Comparison of ENCODE assay signal across 8 mouse cellular contexts in genomic region chr9:115390880-115391281, GRCm38 (mm10).
DNase-seq lines count a peak whose midpoint lies in the region; ATAC-seq lines count a peak whose summit lies in the region.

No protein-coding gene starts in this region.

- peak overlapping the region; percentile 57 for H3K27ac ChIP-seq in midbrain, embryonic 10.5 days (replicated peaks)
- no peak overlapping the region for H3K27ac ChIP-seq in midbrain, embryonic 16.5 days (ENCODE audit: low read length)
- no peak overlapping the region for H3K27ac ChIP-seq in liver, embryonic 11.5 days (ENCODE audit: low read depth, low read length)

- no peak overlapping the region for H3K4me3 ChIP-seq in midbrain, embryonic 10.5 days
- no peak overlapping the region for H3K4me3 ChIP-seq in midbrain, embryonic 16.5 days (ENCODE audit: low read depth, low read length)
- H3K4me3 ChIP-seq in liver, embryonic 11.5 days (ENCODE audit: low read depth, low read length), result no peak overlapping the region

- no peaks in the 10 kb centered on the region for H3K27me3 ChIP-seq in midbrain, embryonic 10.5 days (ENCODE audit: low read depth, poor library complexity, severe bottlenecking)
- H3K27me3 ChIP-seq in midbrain, embryonic 16.5 days (ENCODE audit: control insufficient read depth, insufficient read depth, low read depth, low read length), result no peaks in the 10 kb centered on the region
- H3K27me3 ChIP-seq in liver, embryonic 11.5 days (replicated peaks; ENCODE audit: control insufficient read depth, insufficient read depth, low read length), result no peaks in the 10 kb centered on the region

- DNase-seq in midbrain, embryonic 10.5 days (ENCODE audit: low spot score), result peak; percentile 19
- DNase-seq in embryo, embryonic 10 days (ENCODE audit: low spot score), result peak; percentile 39
- DNase-seq in kidney, adult 11 months, result peak; percentile 59
- peak; percentile 39 for DNase-seq in liver, embryonic 11.5 days (ENCODE audit: low spot score)
- DNase-seq in naive thymus-derived CD4-positive, alpha-beta T cell, adult 2 months (ENCODE audit: low read depth), result peak; percentile 79
- peak; percentile 25 to 38 for DNase-seq in thymus, postnatal 36 days

- no peaks in the 10 kb centered on the region for H3K36me3 ChIP-seq in midbrain, embryonic 10.5 days
- H3K36me3 ChIP-seq in midbrain, embryonic 16.5 days (ENCODE audit: control insufficient read depth, insufficient read depth, low read length), result no peaks in the 10 kb centered on the region
- H3K36me3 ChIP-seq in liver, embryonic 11.5 days (ENCODE audit: control insufficient read depth, insufficient read depth, low read length), result no peaks in the 10 kb centered on the region

- ATAC-seq in midbrain, embryonic 16.5 days, result no peak
- peak; percentile 42 for ATAC-seq in granulocyte monocyte progenitor cell, adult 5-6 weeks (replicated peaks; ENCODE audit: poor library complexity, severe bottlenecking)
- no peak; the same call in 1 of the 2 replicates for ATAC-seq in liver, embryonic 11.5 days (replicated peaks; ENCODE audit: low FRiP score)

- 67% methylated on average over 11 of the region's 11 CpGs for WGBS in midbrain, embryonic 10.5 days
- 28% methylated on average over 11 of the region's 11 CpGs for WGBS in midbrain, embryonic 16.5 days
- WGBS in liver, embryonic 11.5 days, result 14% methylated on average over 11 of the region's 11 CpGs

- H3K9me3 ChIP-seq in midbrain, embryonic 10.5 days (replicated peaks), result no peaks in the 10 kb centered on the region
- H3K9me3 ChIP-seq in midbrain, embryonic 16.5 days (replicated peaks; ENCODE audit: control insufficient read depth, low read length, poor library complexity, severe bottlenecking), result no peaks in the 10 kb centered on the region
- no peaks in the 10 kb centered on the region for H3K9me3 ChIP-seq in liver, embryonic 11.5 days (ENCODE audit: control insufficient read depth, low read length)

- H3K9ac ChIP-seq in midbrain, embryonic 16.5 days (ENCODE audit: low read depth, low read length), result no peak overlapping the region
- H3K9ac ChIP-seq in liver, embryonic 11.5 days (ENCODE audit: low read depth, low read length), result no peak overlapping the region

- H3K4me2 ChIP-seq in midbrain, embryonic 16.5 days (ENCODE audit: low read length), result no peak overlapping the region
- H3K4me2 ChIP-seq in liver, embryonic 11.5 days, result peak overlapping the region; percentile 12; the same call in 1 of the 2 replicates

- H3K4me1 ChIP-seq in midbrain, embryonic 10.5 days, result peaks cover 7% of the 10 kb centered on the region
- peaks cover 7% of the 10 kb centered on the region; the same call in 1 of the 2 replicates for H3K4me1 ChIP-seq in midbrain, embryonic 16.5 days (ENCODE audit: control insufficient read depth, insufficient read depth, low read length)
- peaks cover 10% of the 10 kb centered on the region for H3K4me1 ChIP-seq in liver, embryonic 11.5 days (replicated peaks; ENCODE audit: control insufficient read depth, insufficient read depth, low read length)

Comparison
In these comparisons a context has a peak if more than half of its experiments do, and no peak if none do; other contexts are left out.
1. DNase-seq: peak in every context shown above with its lines; median percentile 79 in naive thymus-derived CD4-positive, alpha-beta T cell, adult 2 months; 59 in kidney, adult 11 months; 39 in embryo, embryonic 10 days; 39 in liver, embryonic 11.5 days; 32 in thymus, postnatal 36 days; 19 in midbrain, embryonic 10.5 days.